Mouse (Mus musculus) cerebellum, adult 2 months (tissue): Measurements from ENCODE around the gene Syce3. TPM values are rescaled to one million over a fixed set of nuclear protein-coding genes. Genes with fewer than 3 reads are reported as not detected.
A peak's percentile ranks its signal among the peaks of the same experiment; 100 is the strongest.

ENCODE experiments used
- DNase-seq, 2 experiments: peaks; one replicate each; pipeline ENCODE4 v3.0.0; 2021
- H3K27ac ChIP-seq: fragments of 200-500 bp; 2 replicates; pipeline ENCODE4 v1.5.1; 2012; ENCODE audit warnings: low read length, control low read depth, inconsistent platforms; ENCODE audit not compliant: insufficient read depth
- H3K27me3 ChIP-seq: fragments of 200-500 bp; 2 replicates; pipeline ENCODE4 v1.6.1; 2012; ENCODE audit warnings: inconsistent platforms, mild to moderate bottlenecking, low read length, moderate library complexity; ENCODE audit not compliant: control insufficient read depth, insufficient read depth
- H3K4me1 ChIP-seq: fragments of 200-500 bp; 2 replicates; pipeline ENCODE4 v1.6.1; 2011; ENCODE audit warnings: low read length; ENCODE audit not compliant: control insufficient read depth, insufficient read depth
- H3K4me3 ChIP-seq: fragments of 200-500 bp; replicated peaks from 2 replicates; pipeline ENCODE3; 2011; ENCODE audit warnings: mild to moderate bottlenecking, low read depth, low read length, control low read depth; ENCODE audit not compliant: insufficient read depth
- CTCF ChIP-seq: fragments of 200-500 bp; IDR thresholded peaks from 2 replicates; pipeline ENCODE4 v1.5.1; 2011; ENCODE audit warnings: low read depth, mild to moderate bottlenecking, control low read depth, low read length, moderate library complexity, borderline replicate concordance; ENCODE audit not compliant: insufficient read depth
- POLR2A ChIP-seq: fragments of 200-500 bp; IDR thresholded peaks from 2 replicates; pipeline ENCODE4 v1.6.1; 2011; ENCODE audit warnings: low read length, control low read depth, borderline replicate concordance; ENCODE audit not compliant: insufficient read depth
- WGBS: fragments of 180-500 bp; shearing (Covaris S2); methylation state at CpG from one replicate; pipeline ENCODE4 v1.1.7; 2018; 5-methylcytosine and 5-hydroxymethylcytosine counted together
- polyA plus RNA-seq: library from polyadenylated mRNA; depleted of rRNA; stranded (reverse); fragments of >200 nt; gene quantifications from 2 replicates; pipeline ENCODE4 v1.2.3, GENCODE M21; 2012; rRNA removed

Gene Syce3
- polyA plus RNA-seq, 1 experiment, result not detected

DNA sequence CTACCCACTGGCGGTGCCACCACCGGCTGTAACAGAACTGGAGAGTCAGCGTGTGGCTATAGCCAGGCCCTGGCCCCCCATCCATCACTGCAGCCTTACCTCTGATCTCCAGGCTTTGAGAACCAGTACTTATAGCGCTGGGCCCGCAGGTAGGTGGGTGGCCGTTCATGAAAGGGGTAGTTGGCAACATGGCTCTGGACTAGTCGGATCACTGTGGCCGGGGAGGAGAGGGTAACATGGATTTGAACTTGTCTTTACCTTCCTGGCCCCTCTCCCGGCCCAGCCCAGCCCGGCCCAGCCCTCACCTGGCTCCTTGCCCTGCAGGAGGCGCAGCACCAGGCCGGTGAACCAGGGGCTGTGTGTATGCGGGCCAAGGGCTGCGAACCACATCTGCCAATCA is 58.2 kb downstream of the Syce3 start:
- no peak for DNase-seq
- WGBS, result 89% methylated on average over 14 of the region's 14 CpGs
- H3K4me3 ChIP-seq, result no peak overlapping the region
- TF ChIP-seq CTCF (no peak), POLR2A (no peak)
- no peak overlapping the region for H3K27ac ChIP-seq
- no peaks in the 10 kb centered on the region for H3K27me3 ChIP-seq
- peaks cover 5% of the 10 kb centered on the region; the same call in 1 of the 2 replicates for H3K4me1 ChIP-seq

DNA sequence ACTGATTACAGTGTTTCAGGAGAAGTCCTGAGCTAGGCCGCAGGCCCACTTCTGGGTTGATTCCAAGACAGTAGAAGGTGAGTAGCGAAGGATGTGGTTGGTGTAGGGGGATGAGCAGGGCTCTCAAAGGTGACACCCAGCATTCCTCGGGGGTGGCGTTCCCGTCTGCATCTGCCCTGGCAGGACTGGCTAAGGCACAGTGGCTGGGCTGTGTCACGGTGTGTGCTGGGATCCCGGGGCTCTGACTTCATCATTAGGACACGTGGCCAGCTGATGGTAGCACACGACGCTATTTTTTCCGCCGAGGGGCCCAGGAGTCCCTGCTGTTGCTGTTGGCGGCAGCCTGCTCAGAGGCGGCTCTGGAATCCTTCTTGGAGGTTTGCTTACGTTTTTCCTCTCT is 59.0 kb downstream of the Syce3 start:
- no peaks in the 10 kb centered on the region for H3K27me3 ChIP-seq
- WGBS, result 71% methylated on average over 15 of the region's 15 CpGs
- DNase-seq, result no peak
- no peak overlapping the region for H3K27ac ChIP-seq
- TF ChIP-seq CTCF (no peak), POLR2A (no peak)
- no peak overlapping the region for H3K4me3 ChIP-seq
- H3K4me1 ChIP-seq, result peaks cover 5% of the 10 kb centered on the region; the same call in 1 of the 2 replicates

GRCm38 (mm10) chr15:89350447-89350846 is 59.9 kb downstream of the Syce3 start:
- peaks cover 5% of the 10 kb centered on the region; the same call in 1 of the 2 replicates for H3K4me1 ChIP-seq
- no peak overlapping the region for H3K27ac ChIP-seq
- TF ChIP-seq POLR2A (no peak), CTCF (no peak)
- no peaks in the 10 kb centered on the region for H3K27me3 ChIP-seq
- no peak overlapping the region for H3K4me3 ChIP-seq
- 81% methylated on average over 5 of the region's 5 CpGs for WGBS
- DNase-seq, result no peak

DNA sequence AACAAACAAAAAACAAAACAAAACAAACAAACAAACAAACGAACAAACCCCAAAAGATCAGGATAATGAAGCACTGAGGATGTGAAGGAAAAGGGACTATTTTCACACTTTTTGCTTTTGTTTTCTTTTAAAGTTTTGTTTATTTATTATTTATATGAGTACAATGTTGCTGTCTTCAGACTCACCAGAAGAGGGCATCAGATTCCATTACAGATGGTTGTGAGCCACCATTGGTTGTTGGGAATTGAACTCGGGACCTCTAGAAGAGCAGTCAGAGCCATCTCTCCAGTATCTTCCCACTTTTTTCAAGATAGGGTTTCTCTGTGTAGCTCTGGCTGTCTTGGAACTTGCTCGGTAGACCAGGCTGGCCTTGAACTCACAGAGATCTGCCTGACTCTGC is 67.0 kb downstream of the Syce3 start:
- Histone ChIP-seq H3K4me3 (no peak overlapping the region), H3K27me3 (no peaks in the 10 kb centered on the region), H3K4me1 (no peaks in the 10 kb centered on the region), H3K27ac (no peak overlapping the region)
- WGBS, result 82% methylated on average over 3 of the region's 3 CpGs
- TF ChIP-seq CTCF (peak; percentile 33; the same call in 1 of the 2 replicates), POLR2A (no peak)
- DNase-seq, result no peak

- 36% methylated on average over 1 of the region's 1 CpGs for WGBS
- H3K27ac ChIP-seq, result no peak overlapping the region
- H3K27me3 ChIP-seq, result no peaks in the 10 kb centered on the region
- TF ChIP-seq CTCF, result no peak
- TF ChIP-seq POLR2A, result no peak
- H3K4me1 ChIP-seq, result no peaks in the 10 kb centered on the region
- no peak overlapping the region for H3K4me3 ChIP-seq
- DNase-seq, result no peak
Observed at GRCm38 (mm10) chr15:89341678-89342077, 68.6 kb downstream of the Syce3 start.

Other genes starting within 250 kb of the Syce3 start
- 127 and 141 TPM in 2 replicates for gene Plxnb2, start 229.7 kb downstream of the Syce3 start, polyA plus RNA-seq
- gene Dennd6b, start 214.0 kb downstream of the Syce3 start, polyA plus RNA-seq, result 156 and 165 TPM in 2 replicates
- gene Ppp6r2, start 198.9 kb downstream of the Syce3 start, polyA plus RNA-seq, result 240 and 262 TPM in 2 replicates
- 321 and 324 TPM in 2 replicates for gene Sbf1, start 95.2 kb downstream of the Syce3 start, polyA plus RNA-seq
- gene Adm2, start 87.8 kb downstream of the Syce3 start, polyA plus RNA-seq, result not detected in 2 replicates
- gene Miox, start 76.1 kb downstream of the Syce3 start, polyA plus RNA-seq, result not detected in 2 replicates
- gene Lmf2, start 54.8 kb downstream of the Syce3 start, polyA plus RNA-seq, result 21.0 and 21.1 TPM in 2 replicates
- gene Ncaph2, start 54.8 kb downstream of the Syce3 start, polyA plus RNA-seq, result 134 and 137 TPM in 2 replicates
- 59.7 and 60.3 TPM in 2 replicates for gene Sco2, start 36.7 kb downstream of the Syce3 start, polyA plus RNA-seq
- gene Tymp, start 33.5 kb downstream of the Syce3 start, polyA plus RNA-seq, result 5.5 and 5.7 TPM in 2 replicates
- gene Odf3b, start 31.2 kb downstream of the Syce3 start, polyA plus RNA-seq, result 18.3 and 24.4 TPM in 2 replicates
- gene Klhdc7b, start 25.6 kb downstream of the Syce3 start, polyA plus RNA-seq, result 2.6 and 2.9 TPM in 2 replicates
- 7.8 and 8.2 TPM in 2 replicates for gene Cpt1b, start 15.4 kb upstream of the Syce3 start, polyA plus RNA-seq
- gene C730034F03Rik, start 19.1 kb upstream of the Syce3 start, polyA plus RNA-seq, result 4.2 and 4.7 TPM in 2 replicates
- gene Gm44502, start 19.2 kb upstream of the Syce3 start, polyA plus RNA-seq, result 0.15 and 0.51 TPM in 2 replicates
- gene Chkb, start 19.4 kb upstream of the Syce3 start, polyA plus RNA-seq, result 101 and 102 TPM in 2 replicates
- 192 and 195 TPM in 2 replicates for gene Mapk8ip2, start 43.4 kb upstream of the Syce3 start, polyA plus RNA-seq
- gene Arsa, start 66.9 kb upstream of the Syce3 start, polyA plus RNA-seq, result 39.2 and 40.9 TPM in 2 replicates
- gene Shank3, start 89.1 kb upstream of the Syce3 start, polyA plus RNA-seq, result 84.7 and 97.2 TPM in 2 replicates
- gene Acr, start 157.8 kb upstream of the Syce3 start, polyA plus RNA-seq, result 2.4 and 2.6 TPM in 2 replicates
- 79.8 and 83.4 TPM in 2 replicates for gene Rabl2, start 181.4 kb upstream of the Syce3 start, polyA plus RNA-seq